Mouse (Mus musculus): ENCODE data around the gene Lin7a.
"Not testable (repeated sequence)": the region's sequence is repeated elsewhere in the genome, so short reads cannot be mapped to it uniquely, and the experiment has no call there.

Lin7a gene

GRCm38 (mm10) chr10:107237076-107237475 lies 34.4 kb upstream of the Lin7a start:
- no peak for DNase-seq (ENCODE audit: low spot score)

- no peak for DNase-seq (ENCODE audit: low spot score)
These were observed 33.8 kb upstream of the Lin7a start for GRCm38 (mm10) chr10:107237736-107238135.

- no peak for DNase-seq (ENCODE audit: low spot score)
These were observed 33.2 kb upstream of the Lin7a start for GRCm38 (mm10) chr10:107238151-107238860.

- DNase-seq (ENCODE audit: low spot score) = no peak
These were observed 32.5 kb upstream of the Lin7a start for GRCm38 (mm10) chr10:107238861-107239435.

DNA sequence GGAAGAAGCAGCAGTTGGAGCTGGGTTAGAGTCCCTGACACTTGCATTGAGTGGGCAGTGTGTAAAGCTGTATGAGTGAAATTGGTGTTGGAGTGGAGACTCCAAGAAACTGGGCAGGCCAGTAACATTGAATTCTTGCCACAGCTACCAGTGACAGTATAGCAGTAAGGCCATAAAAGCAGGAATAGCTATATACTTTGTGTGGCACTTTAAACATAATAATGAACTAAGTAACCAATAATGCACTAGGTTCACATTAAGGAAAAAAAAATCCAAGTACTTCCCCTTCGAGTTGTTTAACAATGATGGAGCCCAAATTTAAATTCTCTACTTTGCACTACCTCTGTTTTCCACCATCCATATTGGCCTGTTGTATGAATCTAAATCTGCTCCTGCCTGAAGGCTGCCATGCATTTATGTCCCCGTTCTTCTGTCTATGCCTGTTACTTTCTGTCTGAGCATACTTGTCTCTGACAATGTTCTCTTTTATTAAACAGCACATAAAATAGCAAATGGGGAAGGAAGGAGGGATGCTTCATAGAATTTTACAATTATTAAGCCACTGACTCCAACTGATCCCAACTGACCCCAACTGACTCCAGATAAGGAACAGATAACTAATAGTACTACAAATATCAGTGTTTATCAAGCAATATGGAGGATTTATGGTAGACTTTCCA lies 31.7 kb upstream of the Lin7a start:
- no peak for DNase-seq (ENCODE audit: low spot score)

GRCm38 (mm10) chr10:107240446-107240845 lies 31.0 kb upstream of the Lin7a start:
- DNase-seq (ENCODE audit: low spot score) = no peak

GRCm38 (mm10) chr10:107240986-107241385 lies 30.5 kb upstream of the Lin7a start:
- no peak for DNase-seq (ENCODE audit: low spot score)

DNA sequence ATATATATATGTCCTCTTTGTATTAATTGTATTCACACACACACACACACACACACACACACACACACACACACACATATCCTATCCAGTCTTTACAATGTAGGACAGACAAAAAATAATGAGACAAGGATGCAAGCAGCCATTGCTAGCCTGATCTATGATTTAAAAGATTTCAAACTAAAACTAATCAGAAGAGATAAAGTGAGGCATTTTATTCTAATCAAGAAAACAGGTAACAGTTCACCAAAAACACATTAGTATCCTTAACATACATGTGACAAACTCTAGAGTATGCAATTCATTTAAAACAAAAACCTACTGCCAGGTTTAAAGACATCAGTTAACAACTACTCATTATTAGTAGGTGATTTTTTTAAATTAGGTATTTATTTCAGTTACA lies 30.1 kb upstream of the Lin7a start:
- DNase-seq (ENCODE audit: low spot score) = no peak

DNA sequence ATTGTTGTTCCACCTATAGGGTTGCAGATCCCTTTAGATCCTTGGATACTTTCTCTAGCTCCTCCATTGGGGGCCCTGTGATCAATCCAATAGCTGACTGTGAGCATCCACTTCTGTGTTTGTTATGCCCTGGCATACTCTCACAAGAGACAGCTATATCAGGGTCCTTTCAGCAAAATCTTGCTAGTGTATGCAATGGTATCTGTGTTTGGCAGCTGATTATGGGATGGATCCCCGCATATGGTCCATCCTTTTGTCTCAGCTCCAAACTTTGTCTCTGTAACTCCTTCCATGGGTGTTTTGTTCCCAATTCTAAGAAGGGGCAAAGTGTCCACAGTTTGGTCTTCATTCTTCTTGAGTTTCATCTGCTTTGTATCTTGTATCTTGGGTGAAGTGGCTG lies 29.5 kb upstream of the Lin7a start:
- DNase-seq (ENCODE audit: low spot score) = not testable (repeated sequence)

GRCm38 (mm10) chr10:107242696-107243400 lies 28.6 kb upstream of the Lin7a start:
- no peak for DNase-seq (ENCODE audit: low spot score)

DNA sequence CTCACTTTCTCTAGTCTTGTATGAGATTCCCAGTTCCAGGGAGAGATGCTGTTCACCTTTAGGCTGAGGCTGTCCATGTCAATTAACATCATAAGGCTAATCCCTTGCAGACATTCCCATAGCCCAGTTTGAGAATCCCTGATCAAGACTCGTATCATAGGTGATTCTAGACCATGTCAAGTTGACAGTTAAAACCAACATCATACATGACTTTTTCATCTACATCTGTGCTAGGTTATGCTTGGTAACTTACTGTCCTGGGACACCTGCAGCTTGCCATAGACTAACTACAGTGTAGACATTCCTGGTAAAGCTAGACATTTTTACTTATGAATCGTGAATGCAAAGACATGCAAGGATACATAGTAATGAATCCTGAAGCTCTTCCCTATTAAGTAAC lies 27.3 kb upstream of the Lin7a start:
- DNase-seq (ENCODE audit: low spot score) = no peak

GRCm38 (mm10) chr10:107244691-107245530 lies 26.6 kb upstream of the Lin7a start:
- DNase-seq (ENCODE audit: low spot score) = no peak

- no peak for DNase-seq (ENCODE audit: low spot score)
These were observed 26.0 kb upstream of the Lin7a start for GRCm38 (mm10) chr10:107245531-107245840.

DNA sequence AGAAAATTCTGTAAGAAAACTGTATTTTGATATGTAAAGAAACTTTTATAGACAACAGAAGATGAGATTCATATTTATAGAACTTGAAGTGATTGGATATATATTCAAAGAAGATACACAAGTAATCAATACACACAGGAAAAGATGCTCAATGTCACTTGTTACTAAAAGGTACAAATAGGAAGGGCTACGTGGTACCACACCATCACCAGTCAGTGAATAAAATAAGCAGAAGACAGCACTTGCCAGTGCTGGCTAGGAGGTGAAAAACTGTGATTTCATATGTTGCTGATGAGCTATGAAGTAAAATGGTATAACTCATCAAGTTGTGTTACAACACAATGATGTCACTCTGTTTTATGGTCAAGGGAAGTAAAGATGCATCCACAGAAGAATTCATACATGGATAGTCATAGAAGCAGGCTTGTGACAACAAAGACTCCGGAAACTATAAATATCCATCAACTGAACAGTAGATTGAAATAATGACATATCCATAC lies 25.5 kb upstream of the Lin7a start:
- no peak for DNase-seq (ENCODE audit: low spot score)

GRCm38 (mm10) chr10:107247001-107247670 lies 24.4 kb upstream of the Lin7a start:
- no peak for DNase-seq (ENCODE audit: low spot score)

GRCm38 (mm10) chr10:107248481-107248880 lies 23.0 kb upstream of the Lin7a start:
- DNase-seq (ENCODE audit: low spot score) = no peak

DNA sequence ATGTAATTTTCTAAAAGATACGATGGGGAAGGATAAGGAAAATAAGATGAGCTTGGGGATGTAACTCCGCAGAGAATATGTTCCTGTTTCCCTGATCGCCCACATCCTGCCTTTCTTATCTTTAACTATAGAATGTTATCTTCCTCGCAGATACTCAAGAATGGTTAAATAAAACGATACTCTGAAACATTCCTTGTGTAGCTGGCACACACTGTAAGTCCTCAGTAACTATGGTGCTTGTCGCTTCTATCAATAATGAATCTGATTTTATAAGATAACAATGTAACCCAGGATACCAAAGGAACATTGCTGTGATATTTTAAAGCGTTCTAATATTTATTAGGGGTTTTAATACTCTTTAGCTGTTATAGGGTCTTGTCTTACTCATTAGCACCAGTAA lies 22.4 kb upstream of the Lin7a start:
- no peak for DNase-seq (ENCODE audit: low spot score)

GRCm38 (mm10) chr10:107249606-107250186 lies 21.8 kb upstream of the Lin7a start:
- no peak for DNase-seq (ENCODE audit: low spot score)

- no peak for DNase-seq (ENCODE audit: low spot score)
These were observed 20.9 kb upstream of the Lin7a start for GRCm38 (mm10) chr10:107250346-107251210.

GRCm38 (mm10) chr10:107251271-107251670 lies 20.2 kb upstream of the Lin7a start:
- no peak for DNase-seq (ENCODE audit: low spot score)
